Mouse (Mus musculus) heart, postnatal 4 days (tissue): ENCODE data around the gene Meox1. TPM values are rescaled to one million over a fixed set of nuclear protein-coding genes. Genes with fewer than 3 reads are reported as not detected.

Experiments used
- DNase-seq: peaks from one replicate; pipeline ENCODE4 v3.0.0; 2021
- total RNA-seq, 2 experiments: library from RNA; stranded (reverse); gene quantifications; 2 replicates each; pipeline ENCODE4 v1.2.3; 2021

Meox1 gene
- total RNA-seq, 2 experiments from 2014 or later = 17.3 to 19.1 TPM

DNA sequence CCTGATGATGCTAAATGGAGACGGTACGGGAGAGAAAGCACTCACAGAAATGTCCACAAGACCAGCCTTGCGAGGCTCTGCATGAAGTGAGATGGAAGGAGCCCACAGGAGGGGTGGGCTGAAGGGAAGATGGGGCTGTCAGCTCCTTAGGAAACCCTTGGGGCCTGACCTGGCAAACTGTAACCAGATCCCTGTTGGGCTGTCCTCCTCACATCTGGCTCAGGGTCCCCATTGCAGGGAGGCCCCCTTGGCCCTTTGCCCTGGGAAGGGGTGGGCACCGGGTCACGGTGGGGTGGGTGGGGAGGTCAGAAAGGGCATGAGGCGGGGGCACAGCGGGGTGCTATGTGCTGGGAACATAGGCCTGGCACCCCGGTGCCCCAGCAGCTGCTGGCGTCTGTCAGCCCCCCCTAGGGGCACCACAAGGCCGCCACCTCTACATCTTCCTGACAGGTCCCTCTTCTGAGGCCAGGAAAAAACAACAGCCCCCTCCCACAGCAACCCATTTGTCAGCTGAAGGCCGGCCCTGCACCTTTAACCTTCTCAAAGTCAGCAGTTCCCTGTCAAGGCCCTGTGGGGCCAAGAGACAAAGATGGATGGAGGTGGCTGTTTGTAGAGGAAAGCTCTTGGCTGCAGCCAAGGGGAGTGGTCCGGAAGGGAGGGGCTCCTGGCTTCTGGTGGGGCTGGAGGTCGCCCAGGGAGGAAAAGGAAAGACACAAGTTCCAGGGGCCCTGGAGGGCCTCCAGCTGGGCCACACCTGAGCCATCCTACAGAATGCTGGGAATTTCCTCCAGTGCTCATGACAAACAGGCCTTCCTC, 2.6 kb upstream of the Meox1 start:
- peak; percentile 57 for DNase-seq

DNA sequence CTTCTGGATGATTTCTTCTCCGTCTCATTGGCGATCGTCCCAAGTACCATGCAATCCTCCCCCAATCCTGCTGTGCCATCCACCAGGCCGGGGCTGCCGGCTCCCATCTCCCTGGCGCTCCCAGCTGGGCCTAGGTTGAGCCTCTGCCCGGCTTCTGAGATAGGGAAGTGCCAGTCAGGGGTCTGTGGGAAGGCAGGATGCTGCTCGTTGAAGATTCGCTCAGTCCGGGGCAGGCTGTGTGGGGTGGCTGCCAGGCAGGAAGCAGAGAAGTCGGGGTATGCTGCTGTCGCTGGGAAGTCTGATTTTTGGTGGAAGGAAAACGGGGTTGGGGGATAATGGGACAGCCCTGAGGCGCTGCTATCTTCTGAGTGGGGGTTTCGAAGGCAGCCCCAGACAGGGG, 614 bp downstream of the Meox1 start:
- peak; percentile 54 for DNase-seq

DNA sequence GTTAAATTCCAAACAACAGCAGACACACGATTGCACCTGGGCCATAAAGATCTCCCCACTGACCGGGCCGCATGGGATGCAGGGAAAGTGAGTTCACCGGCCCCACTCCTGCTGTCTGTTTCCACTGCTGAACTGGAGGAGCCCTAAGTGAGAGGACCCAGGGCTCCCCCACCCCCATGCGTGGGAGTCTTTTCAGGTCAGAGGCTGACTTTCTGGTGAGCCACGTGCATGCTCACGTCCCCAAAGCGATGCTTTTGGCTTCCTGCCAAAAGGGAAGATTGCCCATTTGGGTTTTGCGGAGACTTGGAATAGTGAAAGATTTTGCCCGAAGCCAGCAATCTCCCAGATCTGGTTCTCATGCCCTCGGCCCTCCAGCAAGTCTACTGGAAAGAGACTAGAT, 2.7 kb downstream of the Meox1 start:
- peak; percentile 60 for DNase-seq

DNA sequence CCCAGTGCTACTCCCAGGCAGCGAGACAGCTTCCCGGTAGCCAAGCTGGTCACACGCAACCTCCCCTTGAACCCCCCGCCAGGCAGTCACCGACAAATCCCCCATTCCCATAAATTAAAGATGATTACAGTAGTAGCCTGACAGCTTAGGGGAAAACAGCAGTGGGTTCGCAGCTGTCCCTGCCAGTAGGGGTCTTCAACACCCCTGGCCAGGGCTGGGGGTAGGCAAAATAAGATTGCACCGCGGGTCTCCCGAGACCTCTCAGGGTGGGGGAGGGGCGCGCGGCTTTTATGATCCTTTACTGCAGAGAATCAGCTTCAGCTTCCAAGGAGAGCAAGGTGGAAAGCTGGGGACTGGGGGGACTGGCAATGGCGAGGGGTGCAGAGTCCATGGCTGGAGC, 4.4 kb downstream of the Meox1 start:
- DNase-seq = no peak

DNA sequence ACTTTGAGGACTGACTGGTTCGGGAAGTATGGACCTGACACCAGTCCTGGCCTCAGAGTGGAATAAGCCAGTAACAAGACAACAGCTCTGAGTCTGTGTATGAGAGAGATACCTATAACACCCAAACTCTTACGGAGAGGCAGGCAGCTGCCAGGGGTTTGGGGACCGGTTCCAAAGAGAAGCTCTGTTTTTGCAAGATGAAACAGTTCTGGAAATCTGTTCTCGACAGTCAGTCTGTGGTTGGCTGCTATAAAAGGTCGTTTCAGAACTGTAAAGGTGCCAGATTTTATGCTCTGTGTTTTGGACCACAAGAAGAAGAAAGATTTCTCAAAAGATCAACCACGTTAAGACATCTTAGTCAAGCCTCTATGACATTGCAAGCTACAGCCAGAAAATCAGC, 5.4 kb downstream of the Meox1 start:
- no peak for DNase-seq

DNA sequence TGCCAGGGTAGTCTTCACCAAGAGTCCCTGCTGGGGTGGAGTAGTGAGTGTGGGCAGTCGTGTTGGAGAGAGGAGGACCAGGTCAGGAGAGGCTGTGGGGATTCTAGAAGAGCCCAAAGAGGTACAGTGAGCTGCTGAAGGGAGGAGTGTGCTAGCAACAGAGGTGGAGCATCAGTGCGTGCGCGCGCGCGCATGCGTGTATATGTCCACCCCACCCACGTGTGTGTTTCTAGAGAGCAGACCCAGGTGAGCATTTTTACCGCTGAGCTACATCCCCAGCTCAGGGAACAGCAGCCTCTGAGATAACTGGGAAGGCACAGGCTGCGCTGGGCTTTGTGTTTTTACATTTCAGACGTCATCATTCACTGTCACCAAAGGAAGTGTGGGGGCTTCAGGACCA, 7.7 kb downstream of the Meox1 start:
- DNase-seq = no peak

DNA sequence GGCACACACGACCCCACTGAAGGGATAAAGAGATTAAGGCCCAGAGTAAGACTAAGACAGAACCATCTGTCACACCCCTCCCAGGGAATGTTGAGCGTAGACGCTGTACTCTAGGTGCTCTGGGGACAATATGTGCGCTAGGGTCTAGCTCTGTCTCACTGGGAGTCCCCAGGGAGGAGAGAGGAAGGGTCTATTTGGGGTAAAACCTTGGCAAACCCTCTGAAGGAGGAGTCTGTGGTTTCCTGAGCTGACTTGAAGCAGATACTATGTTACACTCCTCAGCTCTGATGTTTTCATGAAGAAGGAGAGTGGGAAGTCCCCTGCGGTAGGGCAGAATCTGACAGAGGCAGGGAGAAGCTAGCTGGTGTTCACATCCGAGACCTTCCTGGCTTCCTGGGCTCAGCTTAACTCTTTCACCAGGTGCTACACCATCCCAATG, 8.3 kb downstream of the Meox1 start:
- no peak for DNase-seq

DNA sequence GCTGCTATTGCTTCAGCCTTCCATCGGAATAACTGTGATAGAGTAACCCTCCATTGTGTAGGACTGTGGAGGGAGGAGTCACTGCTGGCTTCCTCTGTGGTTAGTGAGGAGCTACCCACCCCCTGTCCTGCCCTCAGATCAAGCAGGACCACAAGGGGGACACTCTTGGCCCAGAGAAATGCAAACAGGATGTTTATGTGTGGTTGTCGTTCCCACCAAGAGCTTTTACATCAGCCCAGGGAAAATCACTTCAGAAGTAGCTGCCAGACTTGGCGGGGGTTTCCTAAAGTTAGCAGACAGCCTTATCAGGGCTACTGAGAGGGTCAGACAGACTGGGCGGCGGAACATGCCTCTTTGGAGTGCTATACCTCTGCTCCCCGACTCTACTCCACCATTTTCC, 8.9 kb downstream of the Meox1 start:
- DNase-seq = peak; percentile 60

DNA sequence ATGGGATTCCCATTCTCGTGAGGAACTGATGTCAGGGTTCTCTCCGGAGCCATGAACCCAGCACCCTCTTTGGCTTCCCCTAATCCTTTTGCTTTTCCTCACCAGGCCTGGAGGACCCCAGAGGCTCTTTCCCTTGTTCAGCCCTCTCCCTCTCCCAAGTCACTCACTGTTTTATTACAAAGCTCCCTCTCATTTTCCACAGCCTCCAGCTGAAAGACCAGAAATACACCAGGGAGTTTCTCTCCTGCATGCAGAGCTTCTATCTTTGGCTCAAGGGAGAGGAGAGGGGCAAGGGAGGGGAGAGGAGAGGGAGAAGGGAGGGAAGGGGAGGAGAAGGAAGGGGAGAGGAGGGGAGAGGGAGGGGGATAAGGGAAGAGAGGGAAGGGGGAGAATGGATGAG, 10.3 kb downstream of the Meox1 start:
- no peak for DNase-seq

DNA sequence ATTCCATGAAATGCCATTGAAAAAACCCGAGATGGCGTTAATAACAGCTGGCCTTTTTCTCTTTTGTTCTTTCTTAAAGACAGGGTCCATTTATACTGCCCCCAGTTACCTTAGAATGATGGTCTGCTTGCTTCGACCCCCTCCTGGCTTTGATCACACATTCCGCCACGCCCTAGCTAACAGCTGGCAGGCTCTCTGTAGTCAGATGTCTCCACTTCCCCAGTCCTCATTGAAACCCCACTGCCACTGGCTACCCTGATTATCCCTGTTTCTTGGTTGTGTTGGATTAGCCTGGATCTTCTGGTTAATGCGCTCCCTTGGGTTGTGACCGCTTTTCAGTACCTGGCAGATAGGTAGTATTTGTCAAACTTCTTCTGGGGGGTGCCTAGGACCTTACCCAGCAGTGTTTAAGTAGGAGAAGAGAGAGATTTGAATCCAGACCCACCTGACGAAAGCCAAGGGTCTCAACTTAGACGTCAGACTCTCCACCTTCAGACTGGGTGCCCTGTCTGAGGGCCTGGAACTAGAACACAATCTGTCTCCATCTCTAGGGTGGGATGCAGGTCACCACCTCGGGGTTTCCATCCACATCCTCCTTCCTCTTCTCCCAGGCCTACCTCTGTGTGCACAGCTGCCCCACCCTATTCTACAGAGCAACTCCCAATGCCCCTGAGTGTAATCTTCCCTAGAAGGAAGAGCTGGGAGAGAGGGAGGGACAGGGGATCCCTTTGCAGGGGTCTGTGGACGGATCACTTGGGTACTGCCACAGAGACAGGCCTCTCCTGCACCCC, 11.5 kb downstream of the Meox1 start:
- no peak for DNase-seq

DNA sequence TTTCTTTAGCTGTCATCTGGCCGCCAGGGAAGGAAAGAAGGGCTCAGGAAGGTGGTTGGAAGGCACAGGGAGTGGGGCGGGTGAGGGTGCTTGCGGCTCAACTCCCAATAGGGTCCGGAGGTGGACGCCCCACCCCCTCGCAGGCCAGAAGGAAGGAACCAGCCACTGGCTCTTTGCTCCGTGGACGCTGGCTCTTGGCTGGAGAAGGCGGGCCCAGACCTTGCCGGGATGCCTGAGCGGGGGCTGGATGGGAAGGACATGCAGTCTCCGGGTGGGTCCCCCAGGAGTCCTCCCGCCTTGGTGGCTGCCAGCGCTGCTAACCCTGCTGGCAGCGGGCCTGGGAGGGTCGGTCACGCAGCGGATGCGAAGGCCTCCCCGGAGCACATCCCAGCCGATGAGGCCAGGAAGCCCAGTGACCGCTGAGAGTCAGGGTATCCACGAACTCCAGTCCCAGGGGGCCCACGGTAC, 12.5 kb downstream of the Meox1 start:
- peak; percentile 92 for DNase-seq

DNA sequence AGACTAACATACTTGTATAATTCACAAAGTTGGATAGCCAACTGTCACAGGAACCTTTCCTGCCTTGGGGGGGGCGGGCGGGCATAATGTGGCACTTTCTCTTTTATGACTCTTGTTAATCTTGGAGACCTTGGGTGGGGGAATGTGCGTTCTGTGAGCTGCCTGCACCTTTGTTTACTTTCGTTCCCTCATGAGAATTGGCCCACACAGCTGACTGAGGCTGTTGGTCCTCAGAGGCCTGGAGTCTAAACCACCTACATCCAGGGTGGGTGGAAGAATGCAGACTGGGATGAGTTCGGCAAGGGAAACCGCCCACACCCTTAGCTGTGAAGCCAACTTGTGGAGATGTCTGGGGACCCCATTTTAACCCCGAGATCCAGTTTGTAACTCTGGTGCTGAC, 13.0 kb downstream of the Meox1 start:
- DNase-seq = no peak

DNA sequence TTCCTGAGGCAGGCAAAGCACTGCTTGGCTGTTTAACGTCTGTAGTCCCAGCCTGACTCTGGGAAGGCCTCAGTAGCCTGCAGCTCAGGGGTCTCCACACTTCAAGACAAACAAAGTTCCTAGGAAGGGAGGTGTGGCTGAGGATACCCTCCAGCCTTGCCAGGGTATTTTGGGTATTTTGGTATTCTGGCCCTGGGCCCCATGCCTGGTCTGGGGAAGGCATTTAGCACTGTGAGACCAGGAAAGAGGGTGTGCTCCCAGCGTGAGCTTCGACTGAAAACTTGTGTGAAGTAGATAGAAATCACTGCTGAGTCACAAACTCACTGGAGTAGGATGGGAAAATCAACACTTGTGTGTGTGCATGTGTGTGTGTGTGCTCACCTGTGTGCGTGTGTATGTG, 14.5 kb downstream of the Meox1 start:
- no peak for DNase-seq

DNA sequence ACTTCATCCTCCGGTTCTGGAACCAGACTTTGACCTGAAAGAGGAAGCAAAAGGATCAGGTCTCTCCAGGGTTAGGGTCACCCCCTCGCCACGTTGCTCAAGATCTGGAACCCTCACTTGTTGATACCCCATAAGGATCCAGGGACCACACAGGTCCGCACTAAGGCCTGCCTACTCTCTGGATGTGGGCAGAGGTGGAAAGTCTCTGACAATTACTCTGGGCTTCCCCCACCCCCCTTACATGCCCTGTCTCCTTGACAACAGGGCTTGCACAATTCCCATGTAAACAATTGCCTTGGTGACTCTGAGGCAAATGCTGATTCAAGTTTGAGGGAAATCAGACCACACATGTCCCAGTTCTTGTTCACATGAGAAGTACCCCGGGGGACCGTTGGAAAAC, 15.5 kb downstream of the Meox1 start:
- DNase-seq = no peak

DNA sequence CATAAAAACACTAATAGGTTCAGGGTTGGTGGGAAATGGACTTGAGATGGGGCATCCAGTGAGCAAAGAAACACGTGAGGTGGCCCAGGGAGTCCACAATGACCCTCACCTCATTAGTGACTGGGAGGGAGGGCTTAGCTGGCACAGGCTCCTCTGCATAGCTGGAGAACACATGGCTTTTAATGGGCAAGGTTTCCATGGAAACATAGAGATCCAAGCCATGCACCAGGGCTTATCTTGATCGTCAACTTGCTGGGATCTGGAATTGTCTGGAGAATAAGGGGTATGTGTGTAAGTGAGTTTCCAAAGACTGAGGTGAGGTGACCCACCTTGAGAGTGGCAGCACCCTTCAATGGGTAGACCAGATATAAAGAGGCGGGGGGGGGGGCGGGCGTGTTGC, 19.2 kb downstream of the Meox1 start:
- DNase-seq = no peak

DNA sequence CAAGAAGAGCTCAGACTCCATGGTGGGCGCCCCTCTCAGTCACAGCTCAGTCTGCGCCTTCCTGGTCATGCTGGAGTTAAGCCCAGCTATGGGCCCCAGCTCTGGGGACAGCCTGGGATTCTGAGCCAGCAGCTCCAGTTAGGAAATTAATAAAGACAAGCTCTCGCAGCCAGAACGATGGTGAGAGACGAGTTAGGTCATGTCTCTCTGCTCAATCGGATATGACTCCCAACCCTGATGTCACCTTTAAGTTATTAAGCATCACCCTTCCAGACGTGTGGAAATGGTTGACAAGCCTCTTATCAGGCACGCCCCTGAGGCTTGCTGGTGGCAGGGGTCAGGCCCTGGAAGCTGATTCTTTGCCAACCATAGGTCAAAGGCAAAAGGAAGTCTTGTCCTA, 20.3 kb downstream of the Meox1 start:
- DNase-seq = peak; percentile 56

DNA sequence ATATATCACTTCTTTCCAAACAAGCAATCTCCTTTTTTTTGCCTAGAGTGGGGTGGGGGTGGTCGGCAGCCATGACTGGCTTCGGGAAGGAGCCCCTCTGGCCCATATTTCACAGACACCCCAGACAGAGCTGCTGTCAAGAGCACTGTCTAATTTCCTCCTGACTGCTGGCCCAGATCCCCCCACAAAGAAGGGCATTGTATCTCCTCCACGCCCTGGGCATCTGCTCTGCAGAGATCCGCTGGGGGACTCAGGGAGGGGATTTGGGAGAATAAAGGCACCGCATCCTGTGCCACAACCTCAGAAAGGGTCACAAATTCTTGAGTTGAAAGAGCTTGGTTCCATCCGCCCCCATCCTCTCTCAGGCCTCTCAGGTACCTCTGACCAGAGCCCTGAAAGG, 22.7 kb downstream of the Meox1 start:
- DNase-seq = no peak

DNA sequence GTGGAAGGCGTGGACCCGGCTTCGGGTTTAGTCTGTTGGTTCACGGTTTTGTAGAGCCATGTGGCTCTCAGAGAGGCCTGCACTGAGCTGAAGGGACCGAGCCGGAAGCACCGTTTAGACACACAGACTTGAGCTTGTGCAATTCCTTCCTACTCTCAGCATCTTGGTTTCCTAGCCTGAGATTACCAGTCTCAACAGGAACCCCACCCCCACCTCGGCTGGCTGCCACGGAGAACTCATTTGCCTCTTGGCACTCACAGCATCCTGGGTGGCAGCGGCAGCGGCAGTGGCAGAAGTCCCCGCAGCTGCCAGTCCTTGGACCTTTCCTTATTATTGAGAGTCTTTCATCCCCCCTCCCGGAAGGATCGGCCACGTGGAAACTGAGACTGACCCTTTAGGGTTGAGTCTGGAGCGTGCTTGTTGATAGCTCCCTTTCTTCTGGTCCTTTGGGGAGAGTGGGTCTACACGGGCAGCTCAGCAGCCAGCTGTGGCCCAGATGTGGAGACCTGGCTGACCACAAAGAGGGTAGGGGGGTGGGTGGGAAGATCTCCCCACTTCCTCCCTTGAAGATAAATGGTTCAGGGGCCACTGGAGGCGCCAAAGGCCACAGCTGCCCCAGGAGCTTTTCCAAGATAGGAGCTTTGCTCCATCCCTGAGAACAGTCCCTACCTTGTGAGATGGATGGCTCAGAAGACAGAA, 24.0 kb downstream of the Meox1 start:
- peak; percentile 29 for DNase-seq

DNA sequence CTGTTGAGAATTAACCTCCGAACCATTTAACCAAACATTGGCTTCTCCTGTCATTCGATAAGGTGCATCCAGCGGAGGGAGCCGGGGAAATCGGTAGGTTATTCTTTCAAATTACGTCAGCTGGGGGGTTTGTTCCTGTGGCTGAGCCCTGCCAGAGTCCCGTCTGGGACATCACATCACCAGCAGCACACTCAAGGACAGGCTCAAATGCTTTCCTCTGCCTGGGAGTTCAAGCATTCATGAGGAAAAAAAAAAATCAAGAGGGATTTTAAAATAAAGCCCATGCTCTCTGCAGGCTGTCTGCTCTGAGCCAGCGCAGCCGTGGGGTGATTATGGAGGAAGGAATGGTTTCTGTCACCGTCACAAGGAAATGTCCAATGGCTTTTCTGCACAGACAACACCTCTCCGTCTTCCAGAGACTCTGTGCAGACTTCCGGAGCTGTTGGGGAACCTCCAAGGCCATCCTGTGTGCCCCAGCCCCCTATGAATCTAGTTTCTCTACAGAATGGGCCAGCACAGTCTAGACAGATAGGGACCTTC, 26.6 kb downstream of the Meox1 start:
- peak; percentile 37 for DNase-seq

DNA sequence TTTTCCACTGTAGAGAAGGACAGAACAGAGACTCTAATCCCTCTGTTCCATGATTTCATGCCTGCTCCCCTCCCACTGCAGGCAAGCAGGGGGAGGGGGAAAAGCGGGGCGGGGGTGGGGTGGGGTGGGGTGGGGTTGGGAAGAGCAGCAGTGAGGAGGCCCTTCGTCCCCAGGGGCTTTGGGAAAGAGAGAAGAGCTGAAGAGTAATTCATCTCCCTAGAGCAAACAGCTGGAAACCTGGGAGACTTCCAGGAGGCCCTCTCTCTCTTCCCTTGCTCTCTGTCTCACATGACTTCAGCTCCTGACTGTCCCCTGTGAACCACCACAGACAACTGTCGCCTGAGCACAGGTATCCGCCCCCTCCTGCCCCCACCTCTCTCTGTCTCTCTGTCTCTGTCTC, 35.4 kb downstream of the Meox1 start:
- DNase-seq = no peak

DNA sequence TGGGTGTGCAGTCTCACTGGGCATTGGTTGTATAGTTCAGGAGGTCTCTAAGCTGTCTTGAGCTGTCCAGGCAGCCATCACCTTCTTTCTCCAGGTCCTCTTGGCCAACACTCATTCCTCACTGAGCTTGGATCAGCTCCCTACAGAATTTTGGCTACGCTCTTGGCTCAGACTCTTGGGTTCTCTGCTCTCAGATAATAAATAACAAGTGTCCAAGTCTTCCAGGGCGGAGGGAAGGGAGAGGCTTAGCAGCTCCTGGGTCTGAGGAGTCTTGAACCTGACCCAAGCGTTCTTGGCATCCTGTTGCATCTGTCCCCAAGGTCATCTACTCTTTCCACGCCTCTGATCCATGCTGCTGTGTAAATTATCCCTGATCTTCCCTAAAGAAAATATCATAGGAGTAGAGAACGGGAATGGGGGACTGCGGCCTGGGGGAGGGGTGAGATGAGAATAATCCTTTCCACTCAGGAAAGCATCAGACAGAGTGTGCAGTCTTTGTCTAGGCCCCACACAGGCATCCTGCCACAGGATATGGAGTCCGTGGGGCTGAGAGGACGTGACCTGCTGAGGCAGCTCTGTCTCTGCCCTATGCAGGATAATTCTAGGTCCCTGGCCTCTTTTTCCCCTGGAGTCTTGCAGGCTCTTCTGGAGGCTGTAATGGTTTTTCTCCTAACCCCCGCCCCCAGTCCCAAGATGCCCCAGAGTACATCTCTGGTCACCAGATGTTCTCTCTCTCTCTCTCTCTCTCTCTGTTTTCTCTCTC, 38.0 kb downstream of the Meox1 start:
- peak; percentile 44 for DNase-seq

DNA sequence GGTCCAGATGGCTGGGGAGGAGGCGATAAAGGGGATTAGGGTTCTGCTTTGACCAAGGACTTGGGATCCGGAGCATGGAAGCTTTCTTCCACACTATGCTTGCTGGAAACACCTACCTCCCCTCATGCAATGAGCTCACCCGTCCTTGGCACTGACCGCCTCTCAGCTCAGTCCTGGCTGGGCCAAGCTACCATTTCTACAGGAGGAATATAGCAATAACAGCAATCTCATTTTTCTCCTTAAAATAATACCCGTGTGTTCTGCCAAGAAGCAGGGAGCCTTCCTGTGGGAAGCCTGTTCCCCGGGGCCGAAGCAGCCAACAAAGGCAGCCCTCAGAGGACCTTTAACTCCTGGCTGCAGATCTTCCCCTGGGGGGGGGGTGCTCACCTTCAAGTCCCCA, 43.1 kb downstream of the Meox1 start:
- DNase-seq = peak; percentile 54
